Mouse (Mus musculus) thymus, postnatal 36 days (tissue): Measurements from ENCODE around the gene Vmn1r69.

ENCODE experiments used
- DNase-seq, 2 experiments: peaks; one replicate each; pipeline ENCODE4 v3.0.0; 2022; ENCODE audit warnings: mixed read lengths in 2 of 2

The Vmn1r69 gene

DNA sequence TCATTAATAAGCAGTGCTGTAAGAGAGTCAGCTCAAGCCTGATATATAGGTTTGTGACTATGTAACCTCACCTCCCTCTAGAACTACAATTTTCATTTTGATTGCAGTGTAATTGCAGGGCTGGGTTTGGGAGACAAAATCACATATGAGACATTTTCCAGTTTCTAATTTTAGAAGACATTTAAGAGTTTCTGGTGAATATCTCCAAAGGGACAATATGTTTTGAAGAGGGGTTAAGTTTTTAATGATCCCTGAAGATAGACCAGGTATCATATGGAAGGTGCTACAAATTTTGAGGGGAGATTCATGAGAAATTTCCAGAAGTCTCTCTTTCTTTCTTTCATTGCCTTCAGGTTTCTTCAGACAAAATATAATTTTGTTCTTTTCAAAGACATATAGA lies at the start of gene Vmn1r69:
Gene Vmn1r69, minus strand, starts transcription at position 101 of the 400 bp plus-strand sequence.
- no peak for DNase-seq

DNA sequence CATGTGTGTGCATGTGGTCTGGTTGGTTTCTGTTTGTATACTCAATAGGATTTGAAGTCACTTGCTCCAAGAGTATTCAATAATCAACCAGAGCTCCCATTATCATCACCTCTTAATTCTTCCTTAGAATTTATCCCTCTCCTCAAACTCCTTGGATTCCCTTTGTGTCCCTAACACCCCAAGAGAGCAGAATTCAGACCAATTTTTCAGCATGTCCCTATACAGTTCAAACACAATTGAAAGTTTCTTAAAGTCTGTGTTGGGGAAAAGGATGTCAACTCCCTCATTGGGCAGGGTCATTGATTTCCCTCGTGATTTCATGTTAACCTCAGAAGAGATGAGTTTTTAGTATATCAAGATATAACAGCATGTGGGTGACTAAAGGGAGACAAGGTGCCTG lies 17.8 kb upstream of the Vmn1r69 start, which contains the start of gene Vmn1r70:
Gene Vmn1r70, plus strand, starts transcription at position 301 of the 400 bp plus-strand sequence.
- no peak for DNase-seq

DNA sequence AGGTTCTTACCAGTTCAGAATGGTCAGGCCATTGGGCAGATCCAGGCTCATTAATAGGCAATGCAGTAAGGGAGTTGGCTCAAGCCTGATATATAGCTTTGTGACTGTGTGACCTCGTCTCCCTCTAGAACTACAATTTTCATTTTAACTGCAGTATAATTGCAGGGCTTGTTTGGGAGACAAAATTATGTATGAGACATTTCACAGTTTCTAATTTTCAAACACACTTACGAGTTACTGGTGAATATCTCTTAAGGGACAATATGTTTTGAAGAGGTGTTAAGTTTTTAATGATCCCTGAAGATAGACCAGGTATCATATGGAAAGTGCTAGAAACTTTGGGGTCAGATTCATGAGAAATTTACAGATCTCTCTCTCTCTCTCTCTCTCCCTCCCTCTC lies 55.1 kb downstream of the Vmn1r69 start, which contains the start of gene Vmn1r68:
Gene Vmn1r68, minus strand, starts transcription at position 101 of the 400 bp plus-strand sequence.
- DNase-seq = no peak
